Mouse (Mus musculus) embryo, embryonic 11.5 days (tissue): Measurements from ENCODE around the gene Zfp607b.

Experiments used
- DNase-seq: peaks from one replicate; pipeline ENCODE4 v3.0.0-alpha.2; 2012; ENCODE audit warnings: low read depth, low spot score

The Zfp607b gene

GRCm38 (mm10) chr7:27688815-27689612, at the start of gene Zfp607b:
TSS of gene Zfp607b (plus strand) at chr7:27689340.
- peak; percentile 88 for DNase-seq

- DNase-seq: no peak
Measured at GRCm38 (mm10) chr7:27644471-27644870, 44.7 kb upstream of the Zfp607b start.

GRCm38 (mm10) chr7:27646516-27646915, 42.6 kb upstream of the Zfp607b start:
- no peak for DNase-seq

- DNase-seq: no peak
Measured at GRCm38 (mm10) chr7:27647281-27648002, 41.7 kb upstream of the Zfp607b start.

- DNase-seq: no peak
Measured at GRCm38 (mm10) chr7:27649723-27650122, 39.4 kb upstream of the Zfp607b start.

GRCm38 (mm10) chr7:27650949-27651348, 38.2 kb upstream of the Zfp607b start:
- DNase-seq: peak; percentile 71

- DNase-seq: peak; percentile 50
Measured at GRCm38 (mm10) chr7:27653681-27654437, 35.3 kb upstream of the Zfp607b start, which contains the start of gene Ttc9b. TSS of gene Ttc9b (plus strand) at chr7:27653915.

GRCm38 (mm10) chr7:27654607-27655276, 34.4 kb upstream of the Zfp607b start:
- no peak for DNase-seq

GRCm38 (mm10) chr7:27655545-27655944, 33.6 kb upstream of the Zfp607b start:
- no peak for DNase-seq

GRCm38 (mm10) chr7:27656600-27656999, 32.5 kb upstream of the Zfp607b start:
- no peak for DNase-seq

- DNase-seq: no peak
Measured at GRCm38 (mm10) chr7:27657824-27658395, 31.2 kb upstream of the Zfp607b start.

GRCm38 (mm10) chr7:27658712-27659663, 30.2 kb upstream of the Zfp607b start:
- no peak for DNase-seq

GRCm38 (mm10) chr7:27662038-27662437, 27.1 kb upstream of the Zfp607b start:
- DNase-seq: no peak

- DNase-seq: no peak
Measured at GRCm38 (mm10) chr7:27673064-27673574, 16.0 kb upstream of the Zfp607b start.

- no peak for DNase-seq
Measured at GRCm38 (mm10) chr7:27673575-27674131, 15.5 kb upstream of the Zfp607b start.

GRCm38 (mm10) chr7:27674195-27674521, 15.0 kb upstream of the Zfp607b start:
- no peak for DNase-seq

- DNase-seq: peak; percentile 91
Measured at GRCm38 (mm10) chr7:27674522-27675221, 14.5 kb upstream of the Zfp607b start, which contains the start of gene Map3k10. TSS of gene Map3k10 (minus strand) at chr7:27674598.

GRCm38 (mm10) chr7:27675222-27675612, 13.9 kb upstream of the Zfp607b start:
- DNase-seq: no peak

- DNase-seq: no peak
Measured at GRCm38 (mm10) chr7:27683218-27683617, 5.9 kb upstream of the Zfp607b start.
